Mouse (Mus musculus) skeletal muscle tissue, adult 2 months (tissue): Measurements from ENCODE around the gene Lix1l.
A peak's percentile ranks its signal among the peaks of the same experiment; 100 is the strongest.

Experiments used
- DNase-seq: peaks from one replicate; pipeline ENCODE4 v3.0.0-alpha.2; 2012; ENCODE audit warnings: low read depth, low spot score

Gene Lix1l

DNA sequence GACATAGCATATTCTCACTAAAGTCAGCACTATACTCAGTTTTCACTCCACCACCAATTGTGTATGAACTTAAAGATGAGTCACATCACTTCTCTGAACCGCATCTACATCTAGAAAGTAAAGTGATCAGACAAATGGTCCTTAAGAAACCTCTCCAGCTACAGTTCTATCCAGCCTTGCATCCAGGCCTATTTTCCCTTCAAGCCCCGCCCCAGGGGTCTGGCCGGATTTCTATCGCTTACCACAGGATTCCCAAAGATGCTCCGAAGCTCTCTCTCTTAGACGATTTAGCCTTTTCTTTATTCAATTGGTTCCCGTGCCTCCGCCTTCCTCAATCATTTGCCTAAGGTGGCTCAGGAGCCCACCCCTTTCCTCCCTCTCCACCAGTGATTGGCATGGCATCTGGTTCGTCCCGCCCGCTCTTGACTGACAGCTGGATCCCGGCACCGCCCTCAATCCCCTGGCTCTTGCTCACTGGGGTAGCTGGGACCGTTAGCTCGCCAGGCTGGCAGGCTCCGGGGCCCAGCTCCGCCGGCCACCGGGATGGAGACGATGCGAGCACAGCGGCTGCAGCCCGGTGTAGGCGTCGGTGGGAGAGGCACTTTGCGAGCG is at the start of gene Lix1l:
Gene Lix1l, plus strand, starts transcription at position 511 of the 612 bp plus-strand sequence.
- DNase-seq = peak; percentile 92

DNA sequence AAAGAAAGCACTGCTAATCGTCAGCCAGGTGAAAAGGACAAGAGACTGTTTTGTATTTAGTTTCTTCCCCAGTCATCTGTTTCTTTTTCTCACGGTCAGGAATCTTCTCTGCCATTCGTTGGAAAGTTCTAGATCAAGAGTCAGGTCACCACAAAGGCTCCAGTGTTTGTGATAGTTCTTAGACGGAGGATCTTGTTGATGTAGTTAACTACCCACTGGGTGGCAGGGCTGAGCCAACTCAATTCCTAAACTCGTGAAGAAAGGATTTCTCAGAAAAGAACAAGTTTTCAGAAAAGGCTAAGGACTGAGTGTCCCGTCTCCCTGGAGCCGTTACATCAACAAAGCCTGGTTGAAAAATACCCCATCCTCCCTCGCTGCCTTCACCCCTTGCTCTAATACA is 49.7 kb upstream of the Lix1l start:
- no peak for DNase-seq

DNA sequence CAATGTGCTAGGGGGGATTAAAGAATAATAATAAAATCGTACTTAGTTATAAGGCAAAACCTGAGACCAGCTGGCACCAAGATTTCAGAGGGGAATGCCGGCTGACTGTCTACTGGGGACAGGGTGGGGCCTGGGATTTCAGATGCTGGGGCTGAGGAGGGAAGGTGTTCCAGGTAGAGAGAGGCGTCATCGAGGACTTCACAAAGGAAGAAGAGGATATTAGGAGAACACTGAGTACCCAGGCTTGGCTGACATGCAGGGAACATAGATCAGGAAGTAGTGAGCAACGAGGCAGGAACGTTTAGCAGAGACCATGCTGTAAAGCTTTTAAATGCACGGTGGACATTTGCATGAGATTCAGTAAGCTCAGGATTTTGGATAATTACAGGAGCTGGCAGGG is 49.1 kb upstream of the Lix1l start:
- DNase-seq = no peak

GRCm38 (mm10) chr3:96553601-96554000 is 47.3 kb upstream of the Lix1l start:
- DNase-seq = no peak

GRCm38 (mm10) chr3:96554251-96554650 is 46.7 kb upstream of the Lix1l start:
- DNase-seq = no peak

- peak; percentile 88 for DNase-seq
Observed at GRCm38 (mm10) chr3:96555041-96555596, 45.8 kb upstream of the Lix1l start.

- no peak for DNase-seq
Observed at GRCm38 (mm10) chr3:96555999-96556614, 44.8 kb upstream of the Lix1l start.

DNA sequence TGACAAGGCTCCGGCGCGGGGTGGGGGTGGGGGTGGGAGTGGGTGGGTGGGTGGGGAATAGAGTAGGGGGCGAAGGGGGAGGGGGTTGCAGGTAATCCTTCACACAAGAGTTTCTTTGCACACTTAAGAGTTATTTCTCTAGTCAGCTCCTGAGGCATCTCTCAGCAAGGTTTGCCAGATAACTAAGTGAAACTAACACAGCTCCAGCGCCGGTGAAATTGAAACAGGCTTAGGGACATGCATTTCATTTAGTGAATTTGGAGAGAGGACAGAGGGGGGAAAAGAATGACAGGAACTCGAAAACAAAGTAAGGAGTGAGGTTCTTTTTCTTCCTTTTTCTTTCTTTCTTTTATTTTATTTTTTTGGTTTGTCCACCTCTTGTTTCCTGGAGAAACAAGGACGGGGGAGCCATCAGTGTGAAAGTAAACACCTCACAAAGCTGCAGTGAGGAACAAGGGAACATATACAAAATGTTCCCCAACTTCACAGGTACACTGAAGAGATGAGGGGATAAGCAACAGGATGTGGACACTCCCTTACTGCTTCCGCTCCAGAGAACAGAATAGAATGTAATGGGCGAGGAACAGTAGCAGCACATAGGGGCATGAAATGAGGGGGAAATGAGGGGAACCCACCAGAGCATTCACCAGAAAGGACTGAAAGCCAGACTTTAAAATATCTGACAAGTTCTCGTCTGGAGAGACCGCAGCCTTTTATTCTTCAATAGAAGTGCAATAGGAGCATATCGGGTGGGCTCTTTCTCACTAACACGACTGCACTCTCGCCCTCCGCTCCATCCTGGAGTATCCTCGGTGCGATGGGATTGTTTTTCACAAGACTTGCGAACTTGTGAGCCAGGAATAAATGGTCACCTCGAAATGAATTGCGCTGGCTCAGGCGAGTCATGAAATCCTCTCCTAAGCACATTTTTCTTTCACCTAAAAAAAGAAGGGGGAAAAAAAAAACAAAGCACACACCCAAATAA is 44.0 kb upstream of the Lix1l start:
- DNase-seq = no peak

- DNase-seq = peak; percentile 100
Observed at GRCm38 (mm10) chr3:96557694-96558093, 43.3 kb upstream of the Lix1l start, which contains the start of gene Txnip. Txnip (plus strand) TSS chr3:96557957.

GRCm38 (mm10) chr3:96558159-96558558 is 42.8 kb upstream of the Lix1l start:
- DNase-seq = no peak

DNA sequence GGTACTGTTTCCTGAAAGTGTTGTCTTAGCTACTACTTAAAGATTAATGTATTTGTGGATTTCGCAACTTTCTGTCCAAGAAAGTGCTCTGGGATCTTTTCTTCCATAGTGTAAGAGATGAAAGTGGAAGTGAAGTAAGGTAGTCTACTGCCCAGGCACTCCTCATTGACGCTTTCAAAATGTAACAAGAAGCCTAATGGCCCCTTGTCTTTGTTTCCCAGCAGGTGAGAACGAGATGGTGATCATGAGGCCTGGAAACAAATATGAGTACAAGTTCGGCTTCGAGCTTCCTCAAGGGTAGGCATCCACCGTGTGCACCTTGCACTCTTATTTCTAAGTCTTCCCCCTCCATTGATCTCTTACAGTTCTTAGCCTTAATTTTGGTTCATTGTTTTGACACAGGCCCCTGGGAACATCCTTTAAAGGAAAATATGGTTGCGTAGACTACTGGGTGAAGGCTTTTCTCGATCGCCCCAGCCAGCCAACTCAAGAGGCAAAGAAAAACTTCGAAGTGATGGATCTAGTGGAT is 42.2 kb upstream of the Lix1l start:
- no peak for DNase-seq

DNA sequence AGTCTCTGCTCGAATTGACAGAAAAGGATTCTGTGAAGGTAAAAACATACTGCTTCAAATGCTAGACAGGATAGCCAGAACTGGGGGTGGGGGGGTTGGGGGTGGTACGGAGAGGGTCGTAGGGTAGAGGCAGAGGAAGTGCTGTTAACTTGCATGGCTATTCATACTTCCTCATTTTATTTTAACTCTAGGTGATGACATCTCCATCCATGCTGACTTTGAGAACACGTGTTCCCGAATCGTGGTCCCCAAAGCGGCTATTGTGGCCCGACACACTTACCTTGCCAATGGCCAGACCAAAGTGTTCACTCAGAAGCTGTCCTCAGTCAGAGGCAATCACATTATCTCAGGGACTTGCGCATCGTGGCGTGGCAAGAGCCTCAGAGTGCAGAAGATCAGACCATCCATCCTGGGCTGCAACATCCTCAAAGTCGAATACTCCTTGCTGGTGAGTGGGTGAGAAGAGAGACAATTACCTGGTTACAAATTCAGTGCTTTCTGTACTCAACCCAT is 41.5 kb upstream of the Lix1l start:
- no peak for DNase-seq

GRCm38 (mm10) chr3:96559911-96560850 is 40.8 kb upstream of the Lix1l start:
- DNase-seq = no peak

GRCm38 (mm10) chr3:96560881-96561668 is 39.9 kb upstream of the Lix1l start:
- peak; percentile 78 for DNase-seq

DNA sequence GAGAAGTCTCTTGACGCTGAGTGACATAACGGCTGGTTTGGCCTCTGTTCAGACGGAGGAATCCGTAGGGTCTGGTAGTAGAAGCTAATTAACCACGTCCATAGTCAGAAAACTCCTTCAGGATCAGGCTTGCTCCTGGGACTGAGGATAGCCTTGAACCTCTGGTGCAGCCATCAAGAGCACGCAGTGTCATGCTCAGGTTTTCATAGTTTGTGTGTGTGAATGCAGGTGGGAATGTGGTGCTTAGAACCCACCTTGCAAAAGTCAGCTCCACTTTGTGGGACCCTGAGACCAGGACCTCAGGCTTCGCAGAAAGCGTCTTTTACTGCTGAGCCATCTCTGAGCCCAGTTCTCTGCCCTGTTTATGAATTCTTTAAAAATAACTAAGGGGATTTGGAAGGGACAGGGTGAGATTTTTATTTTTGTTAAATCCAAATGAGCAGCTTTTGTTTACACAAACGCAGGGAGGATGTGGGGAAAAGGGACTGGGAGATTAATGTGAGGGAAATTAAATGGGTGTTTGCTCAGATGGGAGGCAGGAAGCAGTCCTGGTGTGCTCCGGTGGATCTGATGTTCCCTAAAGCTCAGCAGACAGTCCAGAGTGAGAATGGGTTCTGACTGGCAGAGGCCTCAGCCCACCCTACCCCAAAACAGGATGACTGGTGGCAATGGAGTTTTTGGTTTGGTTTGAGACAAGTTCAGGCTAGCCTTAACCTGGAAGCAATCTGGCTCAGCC is 38.8 kb upstream of the Lix1l start:
- peak; percentile 93 for DNase-seq

DNA sequence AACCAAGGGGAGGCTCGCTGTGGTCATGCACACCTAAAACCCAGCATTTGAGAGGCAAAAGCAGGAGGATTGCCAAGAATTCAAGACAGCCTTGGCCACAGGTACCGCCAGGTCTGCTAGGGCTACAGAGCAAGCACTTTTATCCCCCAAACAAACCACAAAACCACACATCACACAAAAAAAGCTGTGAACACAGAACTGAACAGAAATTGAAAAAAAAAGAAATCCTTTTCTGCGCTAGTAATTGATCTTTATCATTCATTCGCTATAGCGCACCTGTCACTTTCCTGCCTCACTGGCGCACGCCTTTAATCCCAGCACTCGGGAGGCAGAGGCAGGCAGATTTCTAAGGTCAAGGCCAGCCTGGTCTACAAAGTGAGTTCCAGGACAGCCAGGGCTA is 37.7 kb upstream of the Lix1l start:
- DNase-seq = no peak

DNA sequence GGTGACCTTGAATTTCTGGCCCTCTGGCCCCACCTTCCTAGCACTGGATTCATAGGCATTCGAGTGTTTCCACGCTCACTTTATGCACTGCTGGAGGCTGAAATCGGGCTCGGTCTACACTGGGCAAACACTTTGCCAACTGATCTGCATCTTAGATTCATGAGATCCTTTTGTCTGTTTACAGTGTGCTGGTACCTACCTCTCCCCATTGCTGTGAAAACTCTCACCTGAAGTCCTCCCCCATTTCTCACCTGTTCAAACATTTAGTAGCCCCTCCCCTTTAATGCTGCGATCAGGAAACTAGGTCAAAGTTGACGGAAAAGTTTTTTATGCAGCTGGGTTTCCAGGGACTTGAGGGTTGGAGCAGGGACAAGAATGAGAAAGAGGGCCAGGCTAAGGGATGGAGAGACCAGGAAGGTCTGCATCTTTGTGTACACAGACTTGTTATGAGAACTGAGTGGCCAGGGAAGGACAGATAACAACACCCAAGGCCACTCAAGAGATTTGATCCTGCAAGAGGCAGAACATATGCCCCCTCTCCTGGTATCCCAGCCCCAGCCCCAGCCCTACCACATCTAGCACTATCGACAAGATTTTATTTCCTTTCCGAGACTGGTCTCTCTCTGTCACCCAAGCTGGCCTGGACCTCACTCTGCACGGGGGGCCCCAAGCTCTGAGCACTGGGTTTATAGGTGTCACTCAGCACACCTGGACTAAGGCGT is 36.9 kb upstream of the Lix1l start:
- DNase-seq = no peak

DNA sequence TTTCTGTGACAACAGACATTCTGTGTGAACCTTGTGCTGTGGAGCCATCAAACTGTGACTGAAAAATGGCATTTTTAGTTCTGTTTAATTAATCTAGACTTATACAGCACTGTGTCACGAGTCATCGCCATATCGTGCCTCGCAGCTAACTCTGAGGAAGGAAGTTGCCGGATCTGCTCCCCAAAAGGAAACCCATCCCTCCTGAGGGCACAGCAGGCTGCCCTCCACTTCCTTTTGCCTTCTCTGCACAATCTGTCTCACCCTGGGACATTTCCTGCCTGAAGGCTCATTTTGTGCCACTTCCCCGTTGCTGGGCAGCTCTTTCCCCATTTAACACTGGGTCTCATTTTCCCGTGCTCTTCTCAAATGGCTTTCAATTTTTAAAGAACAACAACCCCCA is 36.3 kb upstream of the Lix1l start:
- DNase-seq = no peak
